Mouse (Mus musculus) myocyte (in vitro differentiated cells): ENCODE measurements around the gene Polr1a.
A peak's percentile ranks its signal among the peaks of the same experiment; 100 is the strongest.

Source experiments
- CEBPB ChIP-seq: IDR thresholded peaks from 2 replicates; pipeline ENCODE4 v1.6.1; 2011; ENCODE audit warnings: mild to moderate bottlenecking, moderate library complexity; ENCODE audit not compliant: poor library complexity, insufficient read depth, severe bottlenecking
- E2F4 ChIP-seq: IDR thresholded peaks from one replicate; pipeline ENCODE4 v1.6.1; 2011; ENCODE audit warnings: mild to moderate bottlenecking, control low read depth, moderate library complexity; ENCODE audit not compliant: insufficient read depth
- MAX ChIP-seq: IDR thresholded peaks from one replicate; pipeline ENCODE4 v1.6.1; 2011; ENCODE audit warnings: low read depth, mild to moderate bottlenecking, control low read depth
- MYOD1 ChIP-seq, 3 experiments: IDR thresholded peaks; one replicate each; pipeline ENCODE4 v1.6.1; 2011; ENCODE audit warnings: control low read depth in 2 of 3, low read depth in 2 of 3, mild to moderate bottlenecking in 2 of 3, moderate library complexity in 1 of 3; ENCODE audit not compliant: insufficient read length in 2 of 3, control insufficient read depth in 1 of 3
- MYOG ChIP-seq, 3 experiments: IDR thresholded peaks; one replicate each; pipeline ENCODE4 v1.6.1; 2011; ENCODE audit warnings: control low read depth in 2 of 3, low read depth in 2 of 3, mild to moderate bottlenecking in 2 of 3; ENCODE audit not compliant: insufficient read length in 2 of 3, control insufficient read depth in 1 of 3, insufficient read depth in 1 of 3
- POLR2A ChIP-seq: IDR thresholded peaks from one replicate; pipeline ENCODE4 v1.6.1; 2011; ENCODE audit warnings: low read depth, mild to moderate bottlenecking, control low read depth, moderate library complexity; ENCODE audit not compliant: insufficient read length
- POLR2AphosphoS2 ChIP-seq: IDR thresholded peaks from one replicate; pipeline ENCODE4 v1.6.1; 2011; ENCODE audit warnings: low read depth, control low read depth; ENCODE audit not compliant: insufficient read length
- REST ChIP-seq: IDR thresholded peaks from one replicate; pipeline ENCODE4 v1.6.1; 2011; ENCODE audit warnings: mild to moderate bottlenecking, control low read depth, moderate library complexity; ENCODE audit not compliant: insufficient read depth, insufficient read length
- TCF12 ChIP-seq: IDR thresholded peaks from one replicate; pipeline ENCODE4 v1.6.1; 2011; ENCODE audit warnings: mild to moderate bottlenecking, control low read depth; ENCODE audit not compliant: poor library complexity, insufficient read depth, severe bottlenecking
- TCF3 ChIP-seq: IDR thresholded peaks from one replicate; pipeline ENCODE4 v1.6.1; 2011; ENCODE audit warnings: low read depth, control low read depth; ENCODE audit not compliant: insufficient read length
- USF1 ChIP-seq: IDR thresholded peaks from one replicate; pipeline ENCODE4 v1.6.1; 2011; ENCODE audit warnings: low read depth, mild to moderate bottlenecking, control low read depth, moderate library complexity

DNA sequence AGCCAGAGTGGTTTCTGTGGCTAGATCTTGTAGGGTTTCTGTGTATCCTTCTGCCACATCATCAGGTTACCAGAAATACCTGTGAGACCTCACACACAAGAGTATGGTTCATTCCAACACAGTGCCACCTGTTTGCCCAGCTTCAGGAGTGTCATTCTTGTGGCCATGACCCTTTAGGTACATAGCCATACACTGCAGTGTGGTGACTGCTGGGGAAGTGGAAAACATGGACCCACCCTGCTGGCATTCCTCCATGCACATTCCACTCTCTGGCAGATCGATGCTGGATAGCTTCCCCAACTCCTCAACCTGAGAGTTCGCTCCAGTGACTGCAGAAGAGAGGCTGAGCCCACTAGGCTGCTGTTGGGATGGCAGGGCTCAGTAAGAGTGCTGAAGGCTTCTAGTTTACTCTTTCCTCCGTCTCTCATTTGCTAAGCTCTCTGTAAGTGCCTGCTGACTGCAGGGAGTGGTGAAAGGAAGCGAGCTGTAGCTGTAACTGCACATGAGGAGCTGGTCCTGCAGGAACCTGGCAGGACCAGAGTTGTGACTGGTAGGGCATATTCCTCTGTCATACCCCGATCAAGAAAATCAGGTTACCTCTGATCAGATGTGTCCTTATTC is 57.9 kb downstream of the Polr1a start:
- no peak for TF ChIP-seq POLR2AphosphoS2
- TF ChIP-seq POLR2A = no peak
- no peak for TF ChIP-seq TCF12
- no peak for TF ChIP-seq USF1
- no peak for TF ChIP-seq CEBPB
- no peak for TF ChIP-seq E2F4
- TF ChIP-seq MYOD1 (IDR thresholded peaks at IDR 0.05; ENCODE audit: control insufficient read depth in 1 of 3, insufficient read length in 2 of 3, low read depth in 2 of 3) = no peak
- peak in 1 of 3 experiments; percentile 8 for TF ChIP-seq MYOG (IDR thresholded peaks at IDR 0.05; ENCODE audit: control insufficient read depth in 1 of 3, insufficient read depth in 1 of 3, insufficient read length in 2 of 3, low read depth in 2 of 3)
- TF ChIP-seq MAX = no peak
- no peak for TF ChIP-seq REST
- no peak for TF ChIP-seq TCF3
